Mouse (Mus musculus) testis, adult 2 months (tissue): Measurements from ENCODE around the gene Dctn1. TPM values are rescaled to one million over a fixed set of nuclear protein-coding genes. Genes with fewer than 3 reads are reported as not detected.
A peak's percentile ranks its signal among the peaks of the same experiment; 100 is the strongest.

Source experiments
- H3K27ac ChIP-seq: fragments of 200-500 bp; 2 replicates; pipeline ENCODE4 v1.5.1; 2012; ENCODE audit warnings: low read depth, low read length; ENCODE audit not compliant: control insufficient read depth, insufficient read depth
- H3K27me3 ChIP-seq: fragments of 200-500 bp; 2 replicates; pipeline ENCODE4 v1.6.1; 2012; ENCODE audit warnings: mild to moderate bottlenecking, low read length, moderate library complexity; ENCODE audit not compliant: control insufficient read depth, insufficient read depth
- H3K36me3 ChIP-seq: fragments of 200-500 bp; 2 replicates; pipeline ENCODE4 v1.6.1; 2012; ENCODE audit warnings: mild to moderate bottlenecking, low read length; ENCODE audit not compliant: control insufficient read depth, insufficient read depth
- H3K4me1 ChIP-seq: fragments of 200-500 bp; 2 replicates; pipeline ENCODE4 v1.6.1; 2012; ENCODE audit warnings: low read length; ENCODE audit not compliant: control insufficient read depth, insufficient read depth
- H3K4me3 ChIP-seq: fragments of 200-500 bp; 2 replicates; pipeline ENCODE4 v1.5.1; 2012; ENCODE audit warnings: low read depth, mild to moderate bottlenecking, low read length, moderate library complexity, mixed read lengths; ENCODE audit not compliant: control insufficient read depth
- CTCF ChIP-seq: fragments of 200-500 bp; IDR thresholded peaks from 2 replicates; pipeline ENCODE4 v1.5.1; 2012; ENCODE audit warnings: low read depth, mild to moderate bottlenecking, inconsistent platforms, low read length, moderate library complexity; ENCODE audit not compliant: control insufficient read depth, insufficient read depth, insufficient replicate concordance
- POLR2A ChIP-seq: fragments of 200-500 bp; IDR thresholded peaks from 2 replicates; pipeline ENCODE4 v1.6.1; 2012; ENCODE audit warnings: low read depth, mild to moderate bottlenecking, inconsistent platforms, low read length, moderate library complexity; ENCODE audit not compliant: control insufficient read depth
- polyA plus RNA-seq: library from polyadenylated mRNA; depleted of rRNA; stranded (reverse); fragments of >200 nt; gene quantifications from 2 replicates; pipeline ENCODE4 v1.2.3, GENCODE M21; 2012

Dctn1 gene
- polyA plus RNA-seq, 1 experiment, result 49.3 TPM

GRCm38 (mm10) chr6:83210495-83210894, 44.8 kb downstream of the Dctn1 start:
- Histone ChIP-seq H3K4me3 (no peak overlapping the region), H3K4me1 (no peaks in the 10 kb centered on the region), H3K36me3 (no peaks in the 10 kb centered on the region), H3K27me3 (no peaks in the 10 kb centered on the region), H3K27ac (no peak overlapping the region)
- no peak for TF ChIP-seq POLR2A
- no peak for TF ChIP-seq CTCF

GRCm38 (mm10) chr6:83211526-83211925, 45.8 kb downstream of the Dctn1 start:
- no peak overlapping the region for H3K4me3 ChIP-seq
- no peaks in the 10 kb centered on the region for H3K27me3 ChIP-seq
- H3K4me1 ChIP-seq, result no peaks in the 10 kb centered on the region
- H3K36me3 ChIP-seq, result no peaks in the 10 kb centered on the region
- H3K27ac ChIP-seq, result no peak overlapping the region
- TF ChIP-seq CTCF (no peak), POLR2A (no peak)

GRCm38 (mm10) chr6:83215002-83215666, 49.4 kb downstream of the Dctn1 start:
- peak; percentile 69; the same call in 1 of the 2 replicates for TF ChIP-seq CTCF
- TF ChIP-seq POLR2A, result no peak
- no peak overlapping the region for H3K4me3 ChIP-seq
- H3K27ac ChIP-seq, result no peak overlapping the region
- no peaks in the 10 kb centered on the region for H3K36me3 ChIP-seq
- no peaks in the 10 kb centered on the region for H3K4me1 ChIP-seq
- H3K27me3 ChIP-seq, result no peaks in the 10 kb centered on the region

GRCm38 (mm10) chr6:83219814-83220213, 54.1 kb downstream of the Dctn1 start, which contains the start of gene Slc4a5:
Gene Slc4a5, plus strand, starts transcription at chr6:83219828.
- Histone ChIP-seq H3K4me1 (no peaks in the 10 kb centered on the region), H3K27ac (no peak within 1 kb of the TSS), H3K4me3 (no peak within 1 kb of the TSS), H3K27me3 (no peaks in the 10 kb centered on the region), H3K36me3 (no peaks in the 10 kb centered on the region)
- no peak for TF ChIP-seq CTCF
- no peak for TF ChIP-seq POLR2A

GRCm38 (mm10) chr6:83231486-83231885, 65.8 kb downstream of the Dctn1 start:
- H3K27me3 ChIP-seq, result no peaks in the 10 kb centered on the region

GRCm38 (mm10) chr6:83233306-83233705, 67.6 kb downstream of the Dctn1 start:
- no peaks in the 10 kb centered on the region for H3K27me3 ChIP-seq
- no peak overlapping the region for H3K27ac ChIP-seq
- no peaks in the 10 kb centered on the region for H3K36me3 ChIP-seq
- peaks cover 14% of the 10 kb centered on the region for H3K4me1 ChIP-seq
- H3K4me3 ChIP-seq, result no peak overlapping the region
- TF ChIP-seq CTCF (no peak), POLR2A (no peak)

More at GRCm38 (mm10) chr6:83231486-83231885, 65.8 kb downstream of the Dctn1 start:
- Histone ChIP-seq H3K36me3 (no peaks in the 10 kb centered on the region), H3K27ac (no peak overlapping the region), H3K4me1 (peaks cover 8% of the 10 kb centered on the region), H3K4me3 (no peak overlapping the region)
- TF ChIP-seq CTCF (no peak), POLR2A (no peak)

GRCm38 (mm10) chr6:83234280-83234741, 68.6 kb downstream of the Dctn1 start:
- Histone ChIP-seq H3K4me3 (no peak overlapping the region), H3K27ac (no peak overlapping the region), H3K4me1 (peaks cover 14% of the 10 kb centered on the region), H3K27me3 (no peaks in the 10 kb centered on the region), H3K36me3 (no peaks in the 10 kb centered on the region)
- TF ChIP-seq POLR2A, result no peak
- no peak for TF ChIP-seq CTCF

DNA sequence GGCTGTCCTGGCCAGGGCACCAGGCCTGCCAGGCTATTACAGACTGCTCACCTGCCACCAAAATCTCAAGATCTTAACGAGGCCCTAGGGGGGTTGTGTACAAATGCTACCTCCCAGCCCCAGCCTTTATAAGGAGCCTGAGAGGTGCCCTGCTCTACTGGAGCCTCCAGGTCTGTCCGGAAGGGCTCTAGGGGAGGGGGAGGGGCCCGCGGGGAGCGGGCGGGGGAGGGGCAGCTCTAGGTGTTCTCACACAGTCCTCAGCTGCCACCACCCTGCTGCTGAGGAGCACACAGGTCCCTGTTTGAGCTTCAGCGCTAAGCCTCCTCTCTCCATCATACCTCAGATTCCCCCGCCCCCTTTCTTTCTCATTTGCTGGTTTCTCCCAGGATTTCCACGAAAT, 71.4 kb downstream of the Dctn1 start:
- Histone ChIP-seq H3K36me3 (no peaks in the 10 kb centered on the region), H3K4me3 (no peak overlapping the region), H3K27ac (no peak overlapping the region), H3K4me1 (peaks cover 16% of the 10 kb centered on the region), H3K27me3 (no peaks in the 10 kb centered on the region)
- TF ChIP-seq CTCF (no peak), POLR2A (no peak)
